In genomic region chr11:117936202-117936601, GRCm38 (mm10) we compare ENCODE assay signal across 9 mouse cellular contexts. TPM values are rescaled to one million over a fixed set of nuclear protein-coding genes. Genes with fewer than 3 reads are reported as not detected.
DNase-seq lines count a peak whose midpoint lies in the region; ATAC-seq lines count a peak whose summit lies in the region.
"Had no signal": no experiment of that assay in that cellular context is flagged by ENCODE, and none has a peak within 500 bp of the region (broad histone marks: within the 10 kb centered on the region; RNA-seq: fewer than 3 reads in every experiment).

No protein-coding gene starts in this region.

- H3K4me3 ChIP-seq in hindbrain, embryonic 10.5 days: no peak overlapping the region
- H3K4me3 ChIP-seq in hindbrain, embryonic 16.5 days (ENCODE audit: low read length): no peak overlapping the region
- no peak overlapping the region for H3K4me3 ChIP-seq in embryonic facial prominence, embryonic 10.5 days

- DNase-seq in hindbrain, embryonic 10.5 days (ENCODE audit: low spot score): no peak
- DNase-seq in embryonic facial prominence, embryonic 10.5 days (ENCODE audit: low spot score): no peak
- peak; percentile 84 to 88 for DNase-seq in kidney, adult 8-10 months
- DNase-seq in lung, postnatal 10 days: peak; percentile 87
- no peak for DNase-seq in retina, embryonic 14.5 days (ENCODE audit: low spot score)
- DNase-seq in embryo, embryonic 10.5 days (ENCODE audit: low spot score): no peak
- no peak for DNase-seq in layer of hippocampus, adult 11-12 months (ENCODE audit: low spot score)

- no peak overlapping the region for H3K4me2 ChIP-seq in hindbrain, embryonic 16.5 days (ENCODE audit: low read length)

- WGBS in hindbrain, embryonic 10.5 days: 49% methylated on average over 8 of the region's 8 CpGs
- WGBS in hindbrain, embryonic 16.5 days: 39% methylated on average over 8 of the region's 8 CpGs
- 33% methylated on average over 8 of the region's 8 CpGs for WGBS in embryonic facial prominence, embryonic 10.5 days

- no peak for ATAC-seq in hindbrain, embryonic 16.5 days

- peaks cover 58% of the 10 kb centered on the region for H3K27me3 ChIP-seq in hindbrain, embryonic 10.5 days (ENCODE audit: insufficient read depth, poor library complexity, severe bottlenecking)
- no peaks in the 10 kb centered on the region; the same call in 1 of the 2 replicates for H3K27me3 ChIP-seq in hindbrain, embryonic 16.5 days (replicated peaks; ENCODE audit: control insufficient read depth, insufficient read depth, low read length)
- peaks cover 60% of the 10 kb centered on the region for H3K27me3 ChIP-seq in embryonic facial prominence, embryonic 10.5 days (replicated peaks; ENCODE audit: low read depth, poor library complexity, severe bottlenecking)

- H3K36me3 ChIP-seq in hindbrain, embryonic 10.5 days: no peaks in the 10 kb centered on the region
- H3K36me3 ChIP-seq in hindbrain, embryonic 16.5 days (ENCODE audit: control insufficient read depth, insufficient read depth, low read length): no peaks in the 10 kb centered on the region
- no peaks in the 10 kb centered on the region for H3K36me3 ChIP-seq in embryonic facial prominence, embryonic 10.5 days (replicated peaks)

- peak overlapping the region; percentile 3; the same call in 1 of the 2 replicates for H3K27ac ChIP-seq in hindbrain, embryonic 10.5 days
- no peak overlapping the region for H3K27ac ChIP-seq in hindbrain, embryonic 16.5 days (ENCODE audit: low read depth, low read length)
- H3K27ac ChIP-seq in embryonic facial prominence, embryonic 10.5 days (replicated peaks): peak overlapping the region; percentile 61
- H3K27ac ChIP-seq: kidney, postnatal 0 days had no signal

- peaks cover 94% of the 10 kb centered on the region for H3K4me1 ChIP-seq in hindbrain, embryonic 10.5 days (replicated peaks)
- H3K4me1 ChIP-seq in hindbrain, embryonic 16.5 days (ENCODE audit: control insufficient read depth, insufficient read depth, low read depth, low read length): peaks cover 29% of the 10 kb centered on the region
- H3K4me1 ChIP-seq in embryonic facial prominence, embryonic 10.5 days: peaks cover 97% of the 10 kb centered on the region

- no peaks in the 10 kb centered on the region for H3K9me3 ChIP-seq in hindbrain, embryonic 10.5 days
- no peaks in the 10 kb centered on the region for H3K9me3 ChIP-seq in hindbrain, embryonic 16.5 days (ENCODE audit: control insufficient read depth, low read length)
- H3K9me3 ChIP-seq in embryonic facial prominence, embryonic 10.5 days: no peaks in the 10 kb centered on the region

- H3K9ac ChIP-seq in hindbrain, embryonic 16.5 days (ENCODE audit: low read depth, low read length): no peak overlapping the region

RNA-seq across cellular contexts. Expression of gene Socs3, which starts 33.6 kb away (rescaled TPM):
- polyA plus RNA-seq in hindbrain, embryonic 10.5 days (2016; fragmentation: Nextera tagmentation; extraction: Ambion mirVana): 12.5 and 14.2 TPM in 2 replicates
- polyA plus RNA-seq in hindbrain, embryonic 16.5 days (2015; fragmentation: Nextera tagmentation; extraction: Ambion mirVana): 7.5 and 8.9 TPM in 2 replicates
- polyA plus RNA-seq in embryonic facial prominence, embryonic 10.5 days (2016; fragmentation: Nextera tagmentation; extraction: Ambion mirVana): 13.6 and 16.7 TPM in 2 replicates

RNA-seq across cellular contexts. Expression of gene Pgs1, which starts 49.9 kb away (rescaled TPM):
- 46.2 and 51.9 TPM in 2 replicates for polyA plus RNA-seq in hindbrain, embryonic 10.5 days (2016; fragmentation: Nextera tagmentation; extraction: Ambion mirVana)
- polyA plus RNA-seq in hindbrain, embryonic 16.5 days (2015; fragmentation: Nextera tagmentation; extraction: Ambion mirVana): 67.3 and 68.4 TPM in 2 replicates
- polyA plus RNA-seq in embryonic facial prominence, embryonic 10.5 days (2016; fragmentation: Nextera tagmentation; extraction: Ambion mirVana): 43.5 and 44.6 TPM in 2 replicates

Comparison
In these comparisons a context has a peak if more than half of its experiments do, and no peak if none do; other contexts are left out.
1. DNase-seq: peak in kidney, adult 8-10 months (2 of 2) and lung, postnatal 10 days (single experiment); none in hindbrain, embryonic 10.5 days (single experiment), embryonic facial prominence, embryonic 10.5 days (single experiment), retina, embryonic 14.5 days (single experiment), embryo, embryonic 10.5 days (single experiment) and layer of hippocampus, adult 11-12 months (single experiment).